Mouse (Mus musculus) spleen, adult 10 weeks (tissue): ENCODE data around the gene Aldh2. TPM values are rescaled to one million over a fixed set of nuclear protein-coding genes. Genes with fewer than 3 reads are reported as not detected.

Experiments used
- polyA plus RNA-seq: library from polyadenylated mRNA; stranded (reverse); fragments of 350-450 nt; fragmentation: Illumina TruSeq; extraction: RNeasy Lipid Tissue Mini Kit (QIAGEN cat#74804); gene quantifications from one replicate; pipeline ENCODE4 v1.2.3, GENCODE M21; 2015; ENCODE audit warnings: low replicate concordance; ENCODE audit not compliant: insufficient read depth

Aldh2 gene
- polyA plus RNA-seq, result 192 TPM

DNA sequence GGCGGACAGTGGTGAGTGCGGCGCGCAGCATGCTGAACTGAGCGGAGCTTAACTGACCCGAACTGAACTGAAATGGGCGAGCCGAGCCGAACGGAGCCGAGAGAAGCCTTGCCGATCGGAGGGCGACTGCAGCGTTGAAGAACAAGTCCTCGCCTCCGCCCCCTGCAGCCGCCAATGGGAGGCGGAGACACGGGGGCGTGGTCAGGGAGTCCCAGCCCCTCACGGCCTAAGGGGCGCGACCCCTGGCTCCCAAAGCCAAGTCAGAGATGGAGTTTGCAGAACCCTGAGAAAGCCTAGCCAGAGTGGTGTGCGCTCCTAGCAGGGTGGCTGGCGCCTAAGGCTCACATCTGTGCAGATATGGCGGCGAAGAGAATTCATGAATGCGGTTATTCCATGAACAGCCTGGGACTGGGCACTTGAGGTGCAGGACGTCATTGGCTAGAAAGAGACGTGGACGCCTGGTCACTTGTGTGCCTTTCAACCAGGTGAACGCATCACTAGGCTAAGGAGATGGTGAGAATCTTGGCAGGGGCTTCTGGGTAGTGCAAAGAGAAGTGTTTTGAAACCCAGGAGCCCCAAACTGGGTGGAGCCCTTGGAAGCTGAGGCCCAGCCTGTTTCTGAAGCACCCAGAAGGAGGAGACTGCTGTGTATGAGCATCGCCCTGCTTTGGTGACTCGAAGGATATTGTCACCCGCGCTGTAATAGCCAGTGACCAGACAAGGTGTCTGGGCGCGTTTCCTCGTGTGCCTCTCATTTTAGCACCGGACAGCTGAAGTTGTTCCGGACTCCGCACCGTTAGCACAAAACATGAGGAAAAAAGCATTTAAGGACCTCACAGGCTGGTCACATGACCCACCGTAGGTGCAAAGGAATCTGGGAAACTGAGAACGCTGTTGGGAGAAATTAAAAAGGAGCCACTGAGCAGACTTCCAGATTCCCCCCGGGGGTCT lies at the start of gene Aldh2:
Gene Aldh2, minus strand, starts transcription at position 374 of the 951 bp plus-strand sequence.

DNA sequence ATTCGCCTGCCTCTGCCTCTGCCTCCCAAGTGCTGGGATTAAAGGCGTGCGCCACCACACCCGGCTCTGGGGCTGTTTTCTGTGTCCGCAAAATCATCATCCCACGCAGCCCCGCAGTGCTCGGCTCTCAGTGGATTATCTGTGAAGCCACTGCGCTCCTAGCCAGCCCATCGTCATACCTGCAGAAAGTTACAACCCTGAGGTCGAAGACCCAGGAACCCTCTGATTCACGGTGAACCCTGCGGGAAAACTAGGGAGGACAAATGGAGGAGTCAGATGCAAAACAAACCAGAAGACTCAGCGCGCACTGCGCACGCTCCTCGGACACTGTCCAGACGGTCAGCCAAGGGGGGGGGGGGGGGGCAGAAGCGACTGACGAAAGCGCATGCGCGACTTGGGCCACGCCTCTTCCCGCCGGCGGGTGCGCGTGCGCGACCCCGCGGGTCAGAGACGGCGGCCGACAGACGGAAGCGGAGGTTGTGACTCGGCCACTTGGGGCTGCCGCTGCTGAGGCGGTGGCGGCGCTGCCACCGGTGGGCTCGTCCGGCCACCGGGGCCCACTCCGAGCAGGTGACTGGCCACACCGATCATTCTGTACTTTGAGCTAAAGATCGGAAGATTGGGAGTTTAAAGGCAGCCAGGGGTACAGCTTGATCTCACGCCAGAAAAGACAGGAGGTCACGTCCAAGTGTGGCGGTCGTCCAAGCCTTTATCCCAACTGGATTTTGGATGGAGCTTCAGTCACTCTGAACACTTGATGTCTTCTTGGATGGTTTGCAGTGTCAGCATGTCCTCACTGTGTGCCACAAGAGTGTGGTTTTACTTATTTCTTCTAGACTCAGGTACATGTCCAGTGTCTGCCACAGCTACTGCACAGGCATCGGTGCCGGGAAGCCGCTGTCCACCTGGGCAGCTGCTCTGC lies 25.2 kb upstream of the Aldh2 start, which contains the start of gene Acad12:
Gene Acad12, minus strand, starts transcription at position 347 of the 922 bp plus-strand sequence.

DNA sequence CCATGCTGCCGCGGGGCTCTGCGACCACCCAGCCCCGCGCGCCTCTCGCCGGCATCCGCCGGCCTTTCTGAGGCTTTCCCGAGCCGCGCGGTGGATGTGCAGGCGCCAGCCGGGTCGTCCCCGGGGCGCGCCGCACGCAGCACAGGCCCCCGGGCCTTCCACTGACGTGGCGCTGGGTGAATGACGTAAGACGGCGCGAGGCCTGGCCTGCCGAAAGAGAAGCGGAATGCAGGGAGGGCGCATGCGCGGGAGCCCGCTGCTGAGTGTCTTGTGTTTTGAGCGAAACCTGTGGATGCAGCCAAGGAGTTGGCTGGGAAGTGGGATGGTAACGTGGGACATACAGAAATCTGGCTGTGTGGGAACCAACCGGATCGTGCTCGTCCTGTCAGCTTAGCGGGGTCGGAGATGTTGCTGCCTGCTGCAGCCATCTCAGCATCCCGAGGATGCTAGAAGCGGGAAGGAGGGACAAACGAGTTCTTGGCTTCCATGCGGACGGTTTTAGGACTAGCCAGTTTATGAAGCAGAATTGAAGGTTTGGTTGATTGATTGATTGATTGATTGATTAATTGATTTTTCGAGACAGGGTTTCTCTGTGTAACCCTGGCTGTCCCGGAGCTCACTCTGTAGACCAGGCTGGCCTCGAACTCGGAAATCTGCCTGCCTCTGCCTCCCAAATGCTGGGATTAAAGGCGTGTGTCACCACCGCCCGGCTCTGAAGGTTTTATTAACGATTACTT lies 47.7 kb downstream of the Aldh2 start, which contains the start of gene Mapkapk5:
Gene Mapkapk5, minus strand, starts transcription at position 113 of the 737 bp plus-strand sequence.

DNA sequence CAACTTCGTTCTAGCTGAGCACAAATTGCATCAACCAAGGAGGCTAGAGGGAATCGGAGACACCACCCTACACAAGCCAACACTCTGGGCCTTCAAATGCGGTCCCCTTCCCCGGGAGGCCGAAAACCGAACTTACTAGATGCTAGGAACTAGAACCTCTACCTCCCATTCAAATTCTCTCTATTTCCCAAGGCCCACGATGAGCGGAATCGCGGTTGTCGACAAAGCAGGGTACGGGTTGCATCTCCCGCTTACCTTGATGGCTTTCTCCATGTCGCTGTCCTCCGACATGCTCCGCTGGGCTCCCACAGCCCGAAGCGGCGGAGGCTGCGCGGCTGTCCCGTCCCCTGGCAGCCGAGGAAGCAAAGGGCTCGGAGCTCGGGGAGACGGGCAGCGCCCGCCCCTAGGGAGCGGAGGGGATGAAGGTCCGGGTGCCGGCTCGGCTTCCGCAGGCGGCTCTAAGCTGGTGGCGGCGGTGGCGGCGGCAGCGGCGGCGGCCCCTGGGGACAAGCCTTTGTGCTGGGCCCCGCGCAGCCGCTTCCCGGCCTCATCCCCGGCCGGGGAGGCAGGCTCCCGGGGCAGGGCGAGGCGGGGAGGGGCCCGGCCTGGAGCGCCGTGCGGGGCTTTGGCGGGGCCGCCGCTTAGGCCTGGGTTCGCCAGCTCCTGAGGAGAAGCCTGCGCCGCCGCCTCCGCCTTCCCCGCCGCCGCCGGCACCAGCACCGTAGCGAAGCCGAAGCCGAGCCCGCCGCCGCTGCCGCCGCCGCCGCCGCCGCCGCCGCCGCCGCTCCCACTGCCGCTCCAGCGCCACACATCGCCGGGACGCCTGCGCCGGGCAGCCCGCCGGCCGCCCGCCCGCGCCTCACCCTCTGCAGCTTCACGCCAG lies 48.5 kb downstream of the Aldh2 start, which contains the start of the genes Adam1a and Gm42878:
Gene Adam1a, minus strand, starts transcription at position 573 of the 883 bp plus-strand sequence.
Gene Gm42878, minus strand, starts transcription at position 573 of the 883 bp plus-strand sequence.

Other genes with a start within 250 kb of the Aldh2 start
- 96.6 TPM for gene Trafd1, start 208.2 kb downstream of the Aldh2 start, polyA plus RNA-seq
- gene Naa25, start 195.9 kb downstream of the Aldh2 start, polyA plus RNA-seq, result 31.1 TPM
- 0.15 TPM for gene Tmem116, start 141.9 kb downstream of the Aldh2 start, polyA plus RNA-seq
- 160 TPM for gene Erp29, start 141.3 kb downstream of the Aldh2 start, polyA plus RNA-seq
- not detected for gene Adam1b, start 90.4 kb downstream of the Aldh2 start, polyA plus RNA-seq
- 9.4 TPM for gene Adam1a, start 48.3 kb downstream of the Aldh2 start, polyA plus RNA-seq
- not detected for gene Gm42878, start 48.3 kb downstream of the Aldh2 start, polyA plus RNA-seq
- 119 TPM for gene Mapkapk5, start 47.9 kb downstream of the Aldh2 start, polyA plus RNA-seq
- 6.9 TPM for gene Acad12, start 25.1 kb upstream of the Aldh2 start, polyA plus RNA-seq
- gene Acad10, start 66.7 kb upstream of the Aldh2 start, polyA plus RNA-seq, result 3.7 TPM
- 47.5 TPM for gene Brap, start 66.7 kb upstream of the Aldh2 start, polyA plus RNA-seq
- gene Atxn2, start 117.5 kb upstream of the Aldh2 start, polyA plus RNA-seq, result 57.8 TPM
- gene Sh2b3, start 243.8 kb upstream of the Aldh2 start, polyA plus RNA-seq, result 79.7 TPM